Mouse (Mus musculus) embryo, embryonic 10 days (tissue): ENCODE measurements around the gene Kcnab2.

Source experiments
- DNase-seq: peaks from one replicate; pipeline ENCODE4 v3.0.0-alpha.2; 2015; ENCODE audit warnings: low spot score

The Kcnab2 gene

GRCm38 (mm10) chr4:152382528-152383252 is 95.0 kb downstream of the Kcnab2 start:
- no peak for DNase-seq

- DNase-seq = no peak
Measured at GRCm38 (mm10) chr4:152365228-152365627, 112.4 kb downstream of the Kcnab2 start.

GRCm38 (mm10) chr4:152362180-152362579 is 115.5 kb downstream of the Kcnab2 start:
- no peak for DNase-seq

GRCm38 (mm10) chr4:152360855-152361254 is 116.8 kb downstream of the Kcnab2 start:
- DNase-seq = peak; percentile 90

- DNase-seq = no peak
Measured at GRCm38 (mm10) chr4:152359700-152360099, 118.0 kb downstream of the Kcnab2 start.

GRCm38 (mm10) chr4:152355672-152356071 is 122.0 kb downstream of the Kcnab2 start:
- DNase-seq = no peak

- no peak for DNase-seq
Measured at GRCm38 (mm10) chr4:152353886-152354637, 123.6 kb downstream of the Kcnab2 start.

GRCm38 (mm10) chr4:152351422-152352305 is 126.0 kb downstream of the Kcnab2 start:
- DNase-seq = peak; percentile 74

- no peak for DNase-seq
Measured at GRCm38 (mm10) chr4:152350722-152351421, 126.8 kb downstream of the Kcnab2 start.

- peak; percentile 46 for DNase-seq
Measured at GRCm38 (mm10) chr4:152349837-152350381, 127.8 kb downstream of the Kcnab2 start.

GRCm38 (mm10) chr4:152345120-152345889 is 132.4 kb downstream of the Kcnab2 start:
- no peak for DNase-seq

- no peak for DNase-seq
Measured at GRCm38 (mm10) chr4:152344651-152345050, 133.0 kb downstream of the Kcnab2 start.

- DNase-seq = peak; percentile 81
Measured at GRCm38 (mm10) chr4:152343296-152343695, 134.4 kb downstream of the Kcnab2 start.
